Mouse (Mus musculus): Measurements from ENCODE around the gene Foxj1. TPM values are rescaled to one million over a fixed set of nuclear protein-coding genes. Genes with fewer than 3 reads are reported as not detected.
"Not testable (repeated sequence)": the region's sequence is repeated elsewhere in the genome, so short reads cannot be mapped to it uniquely, and the experiment has no call there.

Gene Foxj1
- polyA plus RNA-seq (2015; fragmentation: Nextera tagmentation; extraction: Ambion mirVana): 13.7 and 23.2 TPM in 2 replicates

- Histone ChIP-seq H3K4me2 (peak within 1 kb of the TSS; percentile 100), H3K36me3 (0 out of 2 replicates have a peak, but pooled peaks cover 6% of the 10 kb centered on the region), H3K27ac (replicated peaks) (peak within 1 kb of the TSS; percentile 83), H3K9ac (peak within 1 kb of the TSS; percentile 55), H3K9me3 (no peaks in the 10 kb centered on the region), H3K4me3 (peak within 1 kb of the TSS; percentile 53), H3K4me1 (replicated peaks) (peaks cover 62% of the 10 kb centered on the region), H3K27me3 (peaks cover 19% of the 10 kb centered on the region)
- peak; percentile 91 for ATAC-seq (ENCODE audit: low FRiP score, low read depth)
- WGBS: under 1% methylated on average over 44 of the region's 61 CpGs
These were observed at the start of gene Foxj1 for GRCm38 (mm10) chr11:116335244-116336036. TSS of gene Foxj1 (minus strand) at chr11:116335399.

- H3K27me3 ChIP-seq: no peaks in the 10 kb centered on the region
- H3K9me3 ChIP-seq: no peaks in the 10 kb centered on the region
- H3K36me3 ChIP-seq: no peaks in the 10 kb centered on the region
- H3K4me3 ChIP-seq: no peak overlapping the region
- ATAC-seq (ENCODE audit: low FRiP score, low read depth): no peak
- WGBS: 84% methylated on average over 11 of the region's 11 CpGs
- no peak overlapping the region for H3K9ac ChIP-seq
- no peak overlapping the region for H3K4me2 ChIP-seq
- no peak overlapping the region for H3K27ac ChIP-seq (replicated peaks)
- peaks cover 21% of the 10 kb centered on the region for H3K4me1 ChIP-seq (replicated peaks)
These were observed 49.0 kb upstream of the Foxj1 start for GRCm38 (mm10) chr11:116384171-116384570.

GRCm38 (mm10) chr11:116383070-116383469, 47.9 kb upstream of the Foxj1 start:
- not testable (repeated sequence) for H3K4me3 ChIP-seq; H3K27ac ChIP-seq (replicated peaks); H3K9me3 ChIP-seq; ATAC-seq (ENCODE audit: low FRiP score, low read depth); H3K36me3 ChIP-seq; H3K4me2 ChIP-seq; H3K9ac ChIP-seq; H3K27me3 ChIP-seq
- WGBS: 92% methylated on average over 5 of the region's 5 CpGs
- H3K4me1 ChIP-seq (replicated peaks): peaks cover 18% of the 10 kb centered on the region

- H3K4me2 ChIP-seq: no peak overlapping the region
- H3K9ac ChIP-seq: no peak overlapping the region
- H3K27ac ChIP-seq (replicated peaks): no peak overlapping the region
- no peaks in the 10 kb centered on the region for H3K36me3 ChIP-seq
- H3K4me1 ChIP-seq (replicated peaks): no peaks in the 10 kb centered on the region
- WGBS: 90% methylated on average over 7 of the region's 7 CpGs
- H3K9me3 ChIP-seq: no peaks in the 10 kb centered on the region
- no peak for ATAC-seq (ENCODE audit: low FRiP score, low read depth)
- H3K4me3 ChIP-seq: no peak overlapping the region
- H3K27me3 ChIP-seq: no peaks in the 10 kb centered on the region
These were observed 45.6 kb upstream of the Foxj1 start for GRCm38 (mm10) chr11:116380767-116381166.

- no peak overlapping the region for H3K4me2 ChIP-seq
- H3K9ac ChIP-seq: no peak overlapping the region
- H3K4me3 ChIP-seq: no peak overlapping the region
- H3K27me3 ChIP-seq: no peaks in the 10 kb centered on the region
- WGBS: 88% methylated on average over 6 of the region's 6 CpGs
- H3K9me3 ChIP-seq: no peaks in the 10 kb centered on the region
- no peak for ATAC-seq (ENCODE audit: low FRiP score, low read depth)
- no peaks in the 10 kb centered on the region for H3K4me1 ChIP-seq (replicated peaks)
- H3K27ac ChIP-seq (replicated peaks): no peak overlapping the region
- H3K36me3 ChIP-seq: no peaks in the 10 kb centered on the region
These were observed 44.3 kb upstream of the Foxj1 start for GRCm38 (mm10) chr11:116379530-116379929.

- no peak for ATAC-seq (ENCODE audit: low FRiP score, low read depth)
- no peak overlapping the region for H3K4me2 ChIP-seq
These were observed 41.9 kb upstream of the Foxj1 start for GRCm38 (mm10) chr11:116376945-116377661.

GRCm38 (mm10) chr11:116371894-116372450, 36.8 kb upstream of the Foxj1 start:
- ATAC-seq (ENCODE audit: low FRiP score, low read depth): no peak
- Histone ChIP-seq H3K27ac (replicated peaks) (0 out of 2 replicates have a peak overlapping the region, but pooled peaks have one; percentile 38), H3K36me3 (no peaks in the 10 kb centered on the region), H3K9ac (no peak overlapping the region), H3K4me2 (no peak overlapping the region), H3K27me3 (no peaks in the 10 kb centered on the region), H3K4me1 (replicated peaks) (peaks cover 3% of the 10 kb centered on the region; the same call in 1 of the 2 replicates), H3K9me3 (no peaks in the 10 kb centered on the region), H3K4me3 (no peak overlapping the region)
- WGBS: 92% methylated on average over 4 of the region's 4 CpGs

More at GRCm38 (mm10) chr11:116376945-116377661, 41.9 kb upstream of the Foxj1 start:
- Histone ChIP-seq H3K36me3 (no peaks in the 10 kb centered on the region), H3K4me3 (no peak overlapping the region), H3K27ac (replicated peaks) (no peak overlapping the region), H3K9ac (no peak overlapping the region), H3K9me3 (no peaks in the 10 kb centered on the region), H3K27me3 (no peaks in the 10 kb centered on the region), H3K4me1 (replicated peaks) (no peaks in the 10 kb centered on the region)
- 82% methylated on average over 7 of the region's 7 CpGs for WGBS

GRCm38 (mm10) chr11:116369633-116370032, 34.4 kb upstream of the Foxj1 start:
- no peaks in the 10 kb centered on the region for H3K27me3 ChIP-seq
- no peak overlapping the region for H3K27ac ChIP-seq (replicated peaks)
- 82% methylated on average over 5 of the region's 5 CpGs for whole genome bisulfite sequencing
- peaks cover 6% of the 10 kb centered on the region; the same call in 1 of the 2 replicates for H3K4me1 ChIP-seq (replicated peaks)
- no peak overlapping the region for H3K4me2 ChIP-seq
- no peaks in the 10 kb centered on the region for H3K36me3 ChIP-seq
- no peak overlapping the region for H3K9ac ChIP-seq
- no peak overlapping the region for H3K4me3 ChIP-seq
- no peaks in the 10 kb centered on the region for H3K9me3 ChIP-seq
- ATAC-seq (ENCODE audit: low FRiP score, low read depth): no peak

- no peaks in the 10 kb centered on the region for H3K27me3 ChIP-seq
- no peak for ATAC-seq (ENCODE audit: low FRiP score, low read depth)
- H3K27ac ChIP-seq (replicated peaks): no peak overlapping the region
- no peaks in the 10 kb centered on the region for H3K36me3 ChIP-seq
- H3K4me3 ChIP-seq: no peak overlapping the region
- no peaks in the 10 kb centered on the region for H3K9me3 ChIP-seq
- H3K4me1 ChIP-seq (replicated peaks): peaks cover 6% of the 10 kb centered on the region; the same call in 1 of the 2 replicates
- 91% methylated on average over 14 of the region's 14 CpGs for WGBS
- H3K4me2 ChIP-seq: no peak overlapping the region
- H3K9ac ChIP-seq: no peak overlapping the region
These were observed 33.9 kb upstream of the Foxj1 start for GRCm38 (mm10) chr11:116369051-116369450.

- H3K27me3 ChIP-seq: no peaks in the 10 kb centered on the region
- peaks cover 6% of the 10 kb centered on the region; the same call in 1 of the 2 replicates for H3K4me1 ChIP-seq (replicated peaks)
- WGBS: 19% methylated on average over 9 of the region's 9 CpGs
- H3K4me2 ChIP-seq: no peak overlapping the region
- no peak overlapping the region for H3K4me3 ChIP-seq
- H3K9ac ChIP-seq: no peak overlapping the region
- ATAC-seq (ENCODE audit: low FRiP score, low read depth): no peak
- no peaks in the 10 kb centered on the region for H3K36me3 ChIP-seq
- no peak overlapping the region for H3K27ac ChIP-seq (replicated peaks)
- no peaks in the 10 kb centered on the region for H3K9me3 ChIP-seq
These were observed 32.9 kb upstream of the Foxj1 start for GRCm38 (mm10) chr11:116368116-116368515.

GRCm38 (mm10) chr11:116366647-116367046, 31.4 kb upstream of the Foxj1 start:
- WGBS: 91% methylated on average over 1 of the region's 1 CpGs
- no peak overlapping the region for H3K4me2 ChIP-seq
- peaks cover 6% of the 10 kb centered on the region; the same call in 1 of the 2 replicates for H3K4me1 ChIP-seq (replicated peaks)
- H3K36me3 ChIP-seq: no peaks in the 10 kb centered on the region
- H3K9ac ChIP-seq: no peak overlapping the region
- no peaks in the 10 kb centered on the region for H3K9me3 ChIP-seq
- ATAC-seq (ENCODE audit: low FRiP score, low read depth): no peak
- H3K27me3 ChIP-seq: no peaks in the 10 kb centered on the region
- no peak overlapping the region for H3K4me3 ChIP-seq
- H3K27ac ChIP-seq (replicated peaks): no peak overlapping the region

- Histone ChIP-seq H3K27ac (replicated peaks) (no peak overlapping the region), H3K9me3 (no peaks in the 10 kb centered on the region), H3K9ac (no peak overlapping the region), H3K4me1 (replicated peaks) (0 out of 2 replicates have a peak, but pooled peaks cover 6% of the 10 kb centered on the region), H3K4me2 (no peak overlapping the region), H3K4me3 (no peak overlapping the region), H3K36me3 (0 out of 2 replicates have a peak, but pooled peaks cover 2% of the 10 kb centered on the region), H3K27me3 (no peaks in the 10 kb centered on the region)
- no peak for ATAC-seq (ENCODE audit: low FRiP score, low read depth)
- WGBS: 91% methylated on average over 2 of the region's 2 CpGs
These were observed 30.9 kb upstream of the Foxj1 start for GRCm38 (mm10) chr11:116366124-116366523.
